Mouse (Mus musculus) embryonic facial prominence, embryonic 11.5 days (tissue): ENCODE results near the gene Abi1. TPM values are rescaled to one million over a fixed set of nuclear protein-coding genes. Genes with fewer than 3 reads are reported as not detected.
"Not testable (repeated sequence)": the region's sequence is repeated elsewhere in the genome, so short reads cannot be mapped to it uniquely, and the experiment has no call there.

Source experiments
- ATAC-seq: fragments of 200-750 bp; cut with Nextera tagmentation; replicated peaks from 2 replicates; pipeline ENCODE4 v1.8.0; 2017; ENCODE audit warnings: low read depth; ENCODE audit not compliant: insufficient number of reproducible peaks, low FRiP score, low TSS enrichment
- DNase-seq: peaks from one replicate; pipeline ENCODE4 v3.0.0-alpha.2; 2015; ENCODE audit warnings: low spot score
- H3K27ac ChIP-seq: fragments of 300-500 bp; sonication (generic); replicated peaks from 2 replicates; pipeline ENCODE4 v1.5.1; 2014; ENCODE audit warnings: mild to moderate bottlenecking, low read depth, low read length, control low read depth
- H3K27me3 ChIP-seq: fragments of 300-500 bp; sonication (generic); 2 replicates; pipeline ENCODE4 v1.6.1; 2014; ENCODE audit warnings: mild to moderate bottlenecking, low read length, moderate library complexity, mixed read lengths; ENCODE audit not compliant: control insufficient read depth, insufficient read depth
- H3K36me3 ChIP-seq: fragments of 300-500 bp; sonication (generic); replicated peaks from 2 replicates; pipeline ENCODE4 v1.6.1; 2014; ENCODE audit warnings: low read depth, mild to moderate bottlenecking, low read length, moderate library complexity, mixed read lengths; ENCODE audit not compliant: control insufficient read depth, insufficient read depth
- H3K4me1 ChIP-seq: fragments of 300-500 bp; sonication (generic); 2 replicates; pipeline ENCODE4 v1.6.1; 2014; ENCODE audit warnings: low read length, mixed read lengths; ENCODE audit not compliant: control insufficient read depth, insufficient read depth
- H3K4me2 ChIP-seq: fragments of 300-500 bp; sonication (generic); 2 replicates; pipeline ENCODE4 v1.6.1; 2014; ENCODE audit warnings: low read depth, mild to moderate bottlenecking, control low read depth, low read length, moderate library complexity
- H3K4me3 ChIP-seq: fragments of 300-500 bp; sonication (generic); 2 replicates; pipeline ENCODE4 v1.5.1; 2014; ENCODE audit warnings: low read depth, low read length, control low read depth
- H3K9ac ChIP-seq: fragments of 300-500 bp; sonication (generic); replicated peaks from 2 replicates; pipeline ENCODE4 v1.6.1; 2014; ENCODE audit warnings: mild to moderate bottlenecking, control low read depth, low read length
- H3K9me3 ChIP-seq: fragments of 300-500 bp; sonication (generic); replicated peaks from 2 replicates; pipeline ENCODE4 v1.6.1; 2016; ENCODE audit warnings: mild to moderate bottlenecking, low read length, inconsistent platforms, mixed read lengths; ENCODE audit not compliant: control insufficient read depth
- WGBS: fragments of 180-500 bp; shearing (Covaris S2); extraction: QIAGEN DNeasy Blood & Tissue Kit; methylation state at CpG from one replicate; pipeline ENCODE4 v1.1.7; 2014; 5-methylcytosine and 5-hydroxymethylcytosine counted together
- polyA plus RNA-seq: library from polyadenylated mRNA; unstranded; fragments of >200 nt; fragmentation: Nextera tagmentation; extraction: Ambion mirVana; gene quantifications from 2 replicates; pipeline ENCODE4 v1.2.1, GENCODE M21; 2014

Abi1 gene
- polyA plus RNA-seq, 1 experiment from 2014 or later, result 42.3 TPM

DNA sequence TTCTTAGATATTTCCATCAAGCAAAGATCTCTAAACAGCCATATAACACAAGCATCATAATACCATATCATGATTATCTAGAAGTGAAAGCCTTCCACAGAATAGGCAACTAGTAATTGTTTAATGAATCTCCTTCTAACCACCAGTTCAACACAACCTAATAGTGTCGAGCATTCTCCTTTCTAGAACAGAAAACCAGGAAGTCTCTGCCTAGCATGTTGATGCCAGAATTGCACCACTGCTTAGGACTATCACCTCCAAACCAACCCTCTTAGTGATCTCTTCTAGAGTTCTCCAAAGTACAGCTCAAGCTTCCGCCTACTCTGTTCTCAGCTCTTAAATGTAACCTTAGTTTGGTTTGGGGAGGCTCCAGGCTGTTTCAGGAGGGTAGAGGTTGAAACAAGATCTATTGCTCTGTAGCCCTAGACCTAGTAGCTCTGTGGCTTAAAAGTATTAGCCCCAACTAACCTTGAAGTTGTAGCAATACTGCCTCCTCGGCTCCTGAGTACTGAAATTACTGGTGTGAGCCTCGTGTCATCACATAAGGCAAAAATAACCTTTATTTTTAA is 16.2 kb downstream of the Abi1 start:
- no peak for DNase-seq
- no peaks in the 10 kb centered on the region for H3K9me3 ChIP-seq

GRCm38 (mm10) chr2:23023023-23023422 is 17.0 kb downstream of the Abi1 start:
- no peak for ATAC-seq
- no peaks in the 10 kb centered on the region for H3K9me3 ChIP-seq
- no peak overlapping the region for H3K4me3 ChIP-seq
- H3K27ac ChIP-seq, result no peak overlapping the region
- H3K36me3 ChIP-seq, result no peaks in the 10 kb centered on the region
- no peaks in the 10 kb centered on the region for H3K27me3 ChIP-seq
- H3K4me2 ChIP-seq, result no peak overlapping the region
- no peak for DNase-seq
- H3K4me1 ChIP-seq, result no peaks in the 10 kb centered on the region
- H3K9ac ChIP-seq, result no peak overlapping the region
- 92% methylated on average over 3 of the region's 3 CpGs for WGBS

More for the DNA sequence above, 16.2 kb downstream of the Abi1 start:
- 93% methylated on average over 4 of the region's 4 CpGs for WGBS
- H3K4me2 ChIP-seq, result no peak overlapping the region
- no peak overlapping the region for H3K9ac ChIP-seq
- H3K4me1 ChIP-seq, result no peaks in the 10 kb centered on the region
- H3K36me3 ChIP-seq, result no peaks in the 10 kb centered on the region
- H3K27me3 ChIP-seq, result no peaks in the 10 kb centered on the region
- no peak for ATAC-seq
- no peak overlapping the region for H3K4me3 ChIP-seq
- H3K27ac ChIP-seq, result no peak overlapping the region

DNA sequence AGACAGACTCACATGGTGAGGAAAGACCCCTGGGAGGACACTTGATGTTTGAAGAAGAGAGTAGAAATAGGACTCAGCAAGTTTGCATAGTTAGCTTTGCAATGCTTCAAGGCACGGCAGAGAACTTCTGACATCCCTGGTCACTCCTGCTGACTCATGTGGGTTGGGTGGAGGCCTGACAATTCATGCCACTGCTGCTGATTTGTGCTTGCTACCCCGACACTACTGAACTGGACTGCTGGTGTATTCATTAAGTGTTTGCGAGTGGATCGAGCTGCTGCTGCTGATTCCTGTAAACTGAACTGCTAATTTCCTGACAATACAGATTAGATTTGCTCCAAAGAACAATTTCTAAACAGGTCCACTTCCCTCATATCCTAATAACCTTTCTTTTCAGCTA is 18.3 kb downstream of the Abi1 start:
- Histone ChIP-seq H3K27me3 (no peaks in the 10 kb centered on the region), H3K4me3 (no peak overlapping the region), H3K9ac (no peak overlapping the region), H3K36me3 (no peaks in the 10 kb centered on the region), H3K27ac (no peak overlapping the region), H3K4me1 (no peaks in the 10 kb centered on the region), H3K9me3 (no peaks in the 10 kb centered on the region), H3K4me2 (no peak overlapping the region)
- no peak for DNase-seq
- ATAC-seq, result no peak
- WGBS, result 77% methylated on average over 4 of the region's 4 CpGs

GRCm38 (mm10) chr2:23021320-23021719 is 18.7 kb downstream of the Abi1 start:
- DNase-seq (no peak), ATAC-seq (no peak)
- H3K9me3 ChIP-seq, result no peaks in the 10 kb centered on the region
- no peak overlapping the region for H3K27ac ChIP-seq
- no peaks in the 10 kb centered on the region for H3K27me3 ChIP-seq
- no peak overlapping the region for H3K4me3 ChIP-seq
- H3K36me3 ChIP-seq, result no peaks in the 10 kb centered on the region
- 90% methylated on average over 4 of the region's 4 CpGs for WGBS
- no peak overlapping the region for H3K9ac ChIP-seq
- H3K4me2 ChIP-seq, result no peak overlapping the region
- H3K4me1 ChIP-seq, result no peaks in the 10 kb centered on the region

- WGBS, result 92% methylated on average over 2 of the region's 2 CpGs
- no peak for DNase-seq
- H3K9ac ChIP-seq, result no peak overlapping the region
- no peak overlapping the region for H3K4me3 ChIP-seq
- no peaks in the 10 kb centered on the region for H3K9me3 ChIP-seq
- no peak for ATAC-seq
- no peaks in the 10 kb centered on the region for H3K36me3 ChIP-seq
- no peaks in the 10 kb centered on the region for H3K27me3 ChIP-seq
- no peak overlapping the region for H3K27ac ChIP-seq
- no peaks in the 10 kb centered on the region for H3K4me1 ChIP-seq
- no peak overlapping the region for H3K4me2 ChIP-seq
Measured at GRCm38 (mm10) chr2:23019170-23019569, 20.9 kb downstream of the Abi1 start.

DNA sequence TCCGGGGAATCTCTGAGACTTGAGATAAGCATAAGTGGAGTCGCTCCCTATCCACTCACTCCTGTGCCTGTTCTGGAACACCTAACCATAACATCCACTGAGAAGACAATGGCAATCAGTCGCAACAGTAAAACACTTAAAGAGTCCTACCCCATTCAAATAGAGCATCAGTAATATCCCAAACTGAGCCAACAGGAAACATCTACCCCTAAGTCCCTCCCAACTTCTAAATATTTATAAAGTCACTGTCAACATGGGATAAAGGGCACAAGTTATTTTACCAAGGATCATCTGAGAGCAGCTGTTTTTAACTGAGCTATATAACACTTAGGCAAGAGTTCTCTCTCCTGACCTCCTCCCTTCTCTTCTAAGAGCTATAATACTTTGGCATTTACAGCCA is 23.9 kb downstream of the Abi1 start:
- H3K9me3 ChIP-seq, result no peaks in the 10 kb centered on the region
- ATAC-seq, result no peak
- H3K36me3 ChIP-seq, result no peaks in the 10 kb centered on the region
- no peak overlapping the region for H3K27ac ChIP-seq
- H3K27me3 ChIP-seq, result no peaks in the 10 kb centered on the region
- H3K4me2 ChIP-seq, result no peak overlapping the region
- no peak overlapping the region for H3K9ac ChIP-seq
- no peak overlapping the region for H3K4me3 ChIP-seq
- 80% methylated on average over 3 of the region's 3 CpGs for WGBS
- no peaks in the 10 kb centered on the region for H3K4me1 ChIP-seq
- DNase-seq, result no peak

DNA sequence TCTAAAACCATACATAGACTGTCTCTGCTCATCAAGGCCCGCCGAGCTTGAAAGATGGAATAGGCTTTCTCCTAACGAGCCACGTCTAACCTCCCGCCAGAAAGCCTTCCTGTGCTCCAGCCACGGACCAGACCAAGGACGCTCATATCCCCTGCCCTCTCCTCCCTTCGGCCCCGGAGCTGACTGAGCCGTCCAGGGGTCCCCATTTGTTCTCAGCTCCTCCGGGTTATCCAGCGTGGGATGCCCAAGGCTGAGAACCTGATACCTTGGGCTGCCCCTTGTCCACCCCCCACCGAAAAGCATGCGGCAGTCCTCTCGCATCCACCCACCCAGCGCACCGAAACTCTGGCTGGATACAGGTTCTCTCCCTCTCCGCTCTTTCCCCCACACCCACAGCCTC is 24.7 kb downstream of the Abi1 start:
- ATAC-seq (no peak; the same call in 1 of the 2 replicates), DNase-seq (no peak)
- H3K9ac ChIP-seq, result no peak overlapping the region
- H3K4me2 ChIP-seq, result no peak overlapping the region
- no peak overlapping the region for H3K4me3 ChIP-seq
- H3K4me1 ChIP-seq, result no peaks in the 10 kb centered on the region
- WGBS, result 45% methylated on average over 18 of the region's 18 CpGs
- H3K36me3 ChIP-seq, result no peaks in the 10 kb centered on the region
- H3K9me3 ChIP-seq, result no peaks in the 10 kb centered on the region
- no peaks in the 10 kb centered on the region for H3K27me3 ChIP-seq
- H3K27ac ChIP-seq, result no peak overlapping the region

GRCm38 (mm10) chr2:23014935-23015334 is 25.1 kb downstream of the Abi1 start:
- H3K27ac ChIP-seq, H3K4me1 ChIP-seq, H3K27me3 ChIP-seq, ATAC-seq, H3K9ac ChIP-seq, H3K4me3 ChIP-seq, DNase-seq, H3K4me2 ChIP-seq, H3K36me3 ChIP-seq, H3K9me3 ChIP-seq: not testable (repeated sequence)
- WGBS, result 49% methylated on average over 2 of the region's 3 CpGs
